Mouse (Mus musculus) stomach, adult 2 months (tissue): Measurements from ENCODE around the gene Adamts3. TPM values are rescaled to one million over a fixed set of nuclear protein-coding genes. Genes with fewer than 3 reads are reported as not detected.

ENCODE experiments used
- polyA plus RNA-seq: library from polyadenylated mRNA; depleted of rRNA; stranded (reverse); fragments of >200 nt; gene quantifications from 2 replicates; pipeline ENCODE4 v1.2.3, GENCODE M21; 2012; rRNA removed

Adamts3 gene
- polyA plus RNA-seq: 0.05 and 0.17 TPM in 2 replicates

GRCm38 (mm10) chr5:89883051-89883907 is at the start of gene Adamts3:
Gene Adamts3, minus strand, starts transcription at chr5:89883334.

